Mouse (Mus musculus): Measurements from ENCODE around the gene Rpl41.

DNA sequence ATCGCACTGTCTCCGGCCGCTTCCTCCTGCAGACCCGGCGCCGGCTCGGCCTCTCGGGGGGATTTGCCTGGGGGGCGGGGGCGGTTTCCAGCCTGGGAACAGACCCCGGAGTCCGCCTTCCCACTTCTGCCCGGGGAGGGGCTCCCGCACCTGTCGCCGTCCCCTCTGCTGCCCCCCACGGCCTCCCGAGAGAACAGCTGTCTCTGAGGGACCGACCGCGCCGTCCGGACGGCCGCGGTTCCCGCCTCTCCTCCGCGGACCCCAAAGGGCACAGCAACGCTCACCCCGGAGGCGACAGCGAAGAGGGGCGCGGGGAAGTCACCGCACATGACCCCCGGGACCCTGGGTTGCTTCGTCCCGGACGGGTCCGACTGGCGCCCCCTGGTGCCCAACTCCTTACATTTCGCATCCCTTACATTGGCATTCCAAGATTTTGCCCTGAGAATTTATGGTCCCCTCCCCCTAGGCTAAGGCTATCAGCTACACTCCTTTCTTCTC lies 41.1 kb upstream of the Rpl41 start:
- TF ChIP-seq POLR2A (IDR thresholded peaks at IDR 0.05; ENCODE audit: low read depth, low read length) (no peak), CTCF (IDR thresholded peaks at IDR 0.05; ENCODE audit: extremely low read depth, insufficient read depth, insufficient read length, insufficient replicate concordance) (peak; percentile 57; the same call in 1 of the 2 replicates)

Data from spleen, adult 2 months (tissue).